In the genomic region with DNA sequence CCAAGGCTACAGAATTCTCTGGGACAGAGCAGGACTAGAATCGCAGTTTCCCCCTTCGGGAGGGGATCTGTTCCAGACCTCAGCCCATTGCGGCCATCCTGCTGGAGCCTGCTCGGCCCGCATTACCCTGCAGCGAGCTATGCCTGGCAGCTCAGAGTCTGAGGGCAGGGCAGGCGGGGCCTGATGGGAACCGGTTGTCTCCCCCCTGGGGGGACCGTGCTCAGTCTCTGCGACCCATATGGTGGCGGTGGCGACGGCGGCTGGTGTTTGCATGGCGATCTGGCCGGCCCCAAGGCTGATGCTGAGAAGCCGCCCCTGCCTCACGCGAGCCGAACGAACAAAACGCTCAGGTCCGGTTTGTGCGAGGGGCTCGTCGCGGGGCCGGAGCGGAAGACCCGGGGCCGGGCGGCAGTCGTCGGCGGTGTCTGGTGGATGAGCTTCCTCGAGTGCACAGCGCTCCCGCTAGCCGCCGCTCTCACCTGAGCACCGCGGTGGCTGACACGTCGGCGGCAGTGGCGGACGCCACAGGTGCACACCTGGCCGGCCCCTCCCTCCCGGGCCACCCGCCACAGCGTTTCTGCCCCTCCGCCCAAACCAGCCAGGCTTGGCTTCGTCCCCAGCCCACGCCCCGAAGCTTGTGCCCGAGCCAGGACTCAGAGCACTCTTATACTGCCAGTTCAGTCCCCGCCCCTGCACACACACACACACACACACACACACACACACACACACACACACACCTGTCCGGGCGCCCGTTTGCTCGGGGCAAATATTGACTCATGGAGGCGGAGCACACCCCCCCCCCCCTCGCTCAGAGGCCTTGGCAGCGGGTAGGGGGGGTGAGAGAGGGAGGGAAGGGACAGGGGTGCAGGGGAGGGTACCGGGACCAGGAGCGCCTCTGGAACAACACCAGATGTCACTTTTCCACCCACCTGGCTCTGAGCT, we compare ENCODE assay signal across 1 mouse cellular context.
TF ChIP-seq lines count a peak whose summit lies in the region.

No protein-coding gene starts in this region.

TF ChIP-seq in CH12.LX, 34 proteins besides CTCF, POLR2A, EP300 and RAD21:
- no peak for TF ChIP-seq ZNF384 (IDR thresholded peaks at IDR 0.05; ENCODE audit: low read depth, low read length)
- no peak for TF ChIP-seq CHD2 (IDR thresholded peaks at IDR 0.05; ENCODE audit: low read length)
- TF ChIP-seq NELFE (IDR thresholded peaks at IDR 0.05; ENCODE audit: low read depth, low read length), result no peak
- no peak for TF ChIP-seq MEF2A (IDR thresholded peaks at IDR 0.05; ENCODE audit: borderline replicate concordance, low read depth, low read length)
- no peak for TF ChIP-seq CHD1 (IDR thresholded peaks at IDR 0.05; ENCODE audit: low read depth, low read length)
- no peak for TF ChIP-seq TBP (conservative IDR thresholded peaks at IDR 0.05; ENCODE audit: low read depth, low read length)
- no peak for TF ChIP-seq ZC3H11A (IDR thresholded peaks at IDR 0.05; ENCODE audit: low read depth, low read length)
- no peak for TF ChIP-seq ETS1 (conservative IDR thresholded peaks at IDR 0.05; ENCODE audit: low read depth, low read length)
- no peak for TF ChIP-seq MYC (IDR thresholded peaks at IDR 0.05; ENCODE audit: low read depth, low read length)
